Mouse (Mus musculus): ENCODE measurements at regions not wholly inside any gene's neighbourhood (a gene's known extent, or its start where the extent isn't known, plus 50 kb on each side); places are given as distances from the start of the nearest gene placed in this dataset.

GRCm38 (mm10) chr9:59094106-59094505, 57.9 kb upstream of the Neo1 start:
- no peak overlapping the region for H3K4me2 ChIP-seq
- H3K36me3 ChIP-seq = no peaks in the 10 kb centered on the region
- peaks cover 12% of the 10 kb centered on the region; the same call in 1 of the 2 replicates for H3K4me1 ChIP-seq (replicated peaks)
- no peaks in the 10 kb centered on the region for H3K27me3 ChIP-seq
- no peak overlapping the region for H3K9ac ChIP-seq
- no peak for ATAC-seq (ENCODE audit: low read depth)
- WGBS = 75% methylated on average over 4 of the region's 4 CpGs
- no peak overlapping the region for H3K4me3 ChIP-seq
- no peaks in the 10 kb centered on the region for H3K9me3 ChIP-seq
- no peak overlapping the region for H3K27ac ChIP-seq (replicated peaks)

DNA sequence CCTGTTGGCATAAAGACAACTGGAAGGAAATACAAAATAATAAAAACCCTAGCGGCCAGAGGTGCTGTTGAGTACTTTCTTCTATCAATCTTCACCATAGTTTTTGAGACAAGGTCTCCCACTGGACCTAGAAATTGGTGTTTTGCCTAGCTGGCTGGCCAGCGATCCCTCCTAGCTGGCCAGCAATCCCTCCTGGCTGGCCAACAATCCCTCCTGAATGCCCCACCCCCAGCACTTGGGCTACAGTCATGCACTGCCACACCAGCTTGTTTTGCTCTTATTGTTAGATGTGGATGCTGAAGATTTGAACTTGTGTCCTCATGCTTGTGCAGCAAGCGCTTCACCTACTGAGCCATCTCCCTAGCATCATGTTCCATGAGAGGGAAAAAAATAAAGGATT, 54.9 kb upstream of the Neo1 start:
- Histone ChIP-seq H3K4me3 (no peak overlapping the region), H3K36me3 (no peaks in the 10 kb centered on the region)

DNA sequence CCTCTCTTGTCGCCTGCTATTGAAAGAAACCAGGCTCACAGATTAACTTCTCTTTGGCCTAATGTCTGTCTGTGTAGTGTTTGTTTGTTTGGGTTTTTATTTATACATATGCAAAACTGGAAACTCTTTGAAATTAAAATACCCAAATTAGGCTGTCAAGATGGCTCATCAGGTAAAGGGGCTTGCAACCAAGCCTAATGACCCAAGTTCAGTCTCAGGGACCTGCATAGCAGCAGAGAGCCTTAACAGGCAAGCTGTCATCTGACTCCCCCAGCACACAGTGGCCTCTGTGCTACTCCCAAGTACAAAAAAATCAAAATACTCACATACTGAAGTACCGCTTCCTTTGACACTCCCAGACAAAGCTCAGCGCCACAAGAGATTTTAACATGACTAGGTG, 51.5 kb upstream of the Neo1 start:
- H3K27ac ChIP-seq (replicated peaks) = no peak overlapping the region
- no peaks in the 10 kb centered on the region for H3K36me3 ChIP-seq
- peaks cover 6% of the 10 kb centered on the region for H3K4me1 ChIP-seq (replicated peaks)
- H3K4me2 ChIP-seq = no peak overlapping the region
- no peak overlapping the region for H3K4me3 ChIP-seq
- H3K9me3 ChIP-seq = no peaks in the 10 kb centered on the region
- WGBS = 87% methylated on average over 3 of the region's 3 CpGs
- no peak for ATAC-seq (ENCODE audit: low read depth)
- H3K27me3 ChIP-seq = no peaks in the 10 kb centered on the region
- no peak overlapping the region for H3K9ac ChIP-seq

More for the DNA sequence above, 54.9 kb upstream of the Neo1 start:
- no peak overlapping the region for H3K4me2 ChIP-seq
- H3K4me1 ChIP-seq (replicated peaks) = no peaks in the 10 kb centered on the region
- H3K9me3 ChIP-seq = no peaks in the 10 kb centered on the region
- no peak overlapping the region for H3K9ac ChIP-seq
- H3K27me3 ChIP-seq = no peaks in the 10 kb centered on the region
- no peak overlapping the region for H3K27ac ChIP-seq (replicated peaks)
- ATAC-seq (ENCODE audit: low read depth) = no peak
- 90% methylated on average over 3 of the region's 3 CpGs for WGBS

DNA sequence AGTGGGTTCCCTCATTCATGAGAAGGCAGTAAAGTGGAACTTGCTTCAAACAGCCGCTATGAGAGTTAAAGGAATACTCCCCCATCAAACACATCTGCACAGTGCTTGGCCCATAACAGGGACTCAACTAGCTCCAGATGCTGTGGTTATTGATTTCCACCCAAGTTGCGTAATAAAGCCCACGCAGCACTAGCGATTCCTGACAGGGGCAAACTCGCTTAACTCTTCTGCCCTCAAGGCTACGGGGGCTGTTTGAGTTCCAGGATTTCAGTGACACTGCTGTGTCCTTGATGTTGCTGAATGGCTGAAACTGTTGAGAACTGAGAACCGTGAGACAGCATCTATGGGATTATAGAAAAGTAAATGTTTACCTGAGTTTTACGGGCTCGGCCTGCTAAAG, 50.9 kb upstream of the Neo1 start:
- Histone ChIP-seq H3K9ac (no peak overlapping the region), H3K4me2 (no peak overlapping the region), H3K4me1 (replicated peaks) (peaks cover 6% of the 10 kb centered on the region), H3K4me3 (no peak overlapping the region), H3K27me3 (no peaks in the 10 kb centered on the region), H3K36me3 (no peaks in the 10 kb centered on the region), H3K27ac (replicated peaks) (no peak overlapping the region), H3K9me3 (no peaks in the 10 kb centered on the region)
- ATAC-seq (ENCODE audit: low read depth) = no peak
- 81% methylated on average over 9 of the region's 9 CpGs for WGBS

GRCm38 (mm10) chr9:59086556-59087102, 50.4 kb upstream of the Neo1 start:
- no peak overlapping the region for H3K9ac ChIP-seq
- H3K36me3 ChIP-seq = no peaks in the 10 kb centered on the region
- no peak overlapping the region for H3K4me3 ChIP-seq
- ATAC-seq (ENCODE audit: low read depth) = no peak
- WGBS = 92% methylated on average over 10 of the region's 10 CpGs
- H3K4me2 ChIP-seq = no peak overlapping the region
- H3K4me1 ChIP-seq (replicated peaks) = peaks cover 6% of the 10 kb centered on the region
- H3K27ac ChIP-seq (replicated peaks) = no peak overlapping the region
- no peaks in the 10 kb centered on the region for H3K9me3 ChIP-seq
- H3K27me3 ChIP-seq = no peaks in the 10 kb centered on the region

Measured in neural tube, embryonic 13.5 days (tissue).